Mouse (Mus musculus) naive thymus-derived CD4-positive, alpha-beta T cell, adult 5 months (primary cell): ENCODE results near the gene Card14. TPM values are rescaled to one million over a fixed set of nuclear protein-coding genes. Genes with fewer than 3 reads are reported as not detected.

Experiments used
- polyA plus RNA-seq: library from polyadenylated mRNA; unstranded; fragments of 100-300 nt; shearing (Covaris generic); gene quantifications from one replicate; pipeline ENCODE4 v1.2.1, GENCODE M21; 2017

Gene Card14
- not detected for polyA plus RNA-seq

GRCm38 (mm10) chr11:119307658-119307867 is at the start of gene Card14:
Gene Card14, plus strand, starts transcription at chr11:119307768.

GRCm38 (mm10) chr11:119267768-119268556 is 39.6 kb upstream of the Card14 start, which contains the start of gene Gaa:
Gene Gaa, plus strand, starts transcription at chr11:119267887.

DNA sequence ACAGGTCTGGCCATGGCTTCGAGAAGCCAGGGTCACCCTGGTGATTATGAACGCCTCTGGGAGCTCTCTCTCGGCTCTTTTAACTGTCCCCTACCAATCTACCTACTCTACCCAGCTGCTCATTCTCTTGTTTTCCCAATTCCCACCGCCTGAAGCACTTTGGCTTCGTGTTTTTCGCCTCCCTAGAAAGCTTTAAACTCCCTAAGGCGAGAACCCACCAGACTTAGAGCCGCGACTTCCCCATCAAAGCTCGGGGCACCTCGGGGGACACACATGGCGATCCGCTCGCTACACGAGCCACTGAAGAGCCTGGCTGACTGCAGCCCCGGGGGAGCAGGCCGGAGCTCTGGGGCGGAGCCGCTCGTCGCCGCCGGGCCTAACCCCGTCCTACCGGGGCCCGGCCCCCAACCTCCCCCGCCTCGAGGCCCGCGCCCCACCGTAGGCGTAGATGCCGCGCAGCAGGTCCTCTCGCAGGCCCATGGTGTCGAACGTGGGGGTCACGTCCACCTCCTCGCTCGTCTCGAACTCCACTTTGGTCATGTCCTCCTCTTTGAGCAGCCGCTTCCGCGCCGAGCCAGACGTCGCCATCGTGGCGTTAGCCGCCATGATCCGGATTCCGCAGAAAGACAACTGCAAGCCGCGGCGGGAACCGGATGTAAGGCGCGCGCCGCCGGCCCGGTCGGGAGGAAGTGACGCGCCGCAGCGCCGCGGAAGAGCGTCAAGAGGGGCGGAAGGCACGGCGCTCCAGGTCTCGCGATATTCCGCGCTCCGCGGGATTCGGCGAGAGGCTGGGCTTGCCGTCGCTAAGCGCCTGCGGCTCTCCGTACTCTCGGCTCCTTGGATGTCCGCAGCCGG is 8.0 kb upstream of the Card14 start, which contains the start of gene Eif4a3:
Eif4a3 (minus strand) TSS at position 699 of the 855 bp plus-strand sequence.

DNA sequence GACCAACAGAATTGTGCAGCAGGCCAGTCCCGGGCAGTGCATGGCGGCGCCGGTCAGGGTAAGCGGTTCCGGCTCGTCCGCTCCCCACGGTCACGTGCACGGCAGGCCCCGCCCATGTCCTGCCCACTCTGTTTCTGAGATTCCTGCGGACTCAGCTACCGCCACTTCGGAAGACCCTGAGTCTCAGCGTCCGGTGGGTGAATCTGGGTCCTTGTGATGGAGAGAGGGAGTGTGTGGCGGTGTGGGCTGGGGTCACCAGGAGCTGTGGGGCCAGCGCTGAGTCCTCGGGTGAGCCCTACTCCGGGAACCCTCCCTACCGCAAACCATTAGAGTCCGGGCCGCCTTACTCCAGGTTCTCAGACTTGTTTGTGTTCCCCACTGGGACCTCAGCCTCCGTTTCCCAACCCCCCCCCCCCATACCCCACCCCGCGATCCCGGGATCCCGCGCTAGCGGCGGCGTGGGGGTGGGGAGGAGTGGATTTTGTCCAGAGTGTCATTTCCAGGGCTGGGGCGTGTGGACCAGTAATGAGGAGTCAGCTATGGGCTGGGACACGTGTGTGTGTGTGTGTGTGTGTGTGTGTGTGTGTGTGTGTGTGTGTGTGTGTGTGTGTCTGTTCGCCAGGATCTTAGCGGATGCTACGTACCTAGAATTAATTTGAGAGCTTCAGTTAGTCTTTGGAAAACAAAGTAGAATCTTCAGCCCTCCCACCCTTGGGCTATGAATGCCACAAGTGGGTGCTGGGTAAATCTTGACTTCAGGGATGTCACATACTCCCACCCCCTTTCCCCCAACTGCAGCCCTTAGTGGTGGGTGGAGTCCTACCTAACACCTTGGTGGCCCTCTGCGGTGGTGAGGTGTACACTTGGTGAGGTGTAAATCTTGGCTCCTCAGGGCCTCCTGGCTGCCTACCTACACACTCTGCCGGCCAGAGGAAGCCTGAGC is 48.1 kb downstream of the Card14 start, which contains the start of the genes Sgsh and Slc26a11:
Sgsh (minus strand) TSS at position 94 of the 943 bp plus-strand sequence.
Slc26a11 (plus strand) TSS at position 115 of the 943 bp plus-strand sequence.

DNA sequence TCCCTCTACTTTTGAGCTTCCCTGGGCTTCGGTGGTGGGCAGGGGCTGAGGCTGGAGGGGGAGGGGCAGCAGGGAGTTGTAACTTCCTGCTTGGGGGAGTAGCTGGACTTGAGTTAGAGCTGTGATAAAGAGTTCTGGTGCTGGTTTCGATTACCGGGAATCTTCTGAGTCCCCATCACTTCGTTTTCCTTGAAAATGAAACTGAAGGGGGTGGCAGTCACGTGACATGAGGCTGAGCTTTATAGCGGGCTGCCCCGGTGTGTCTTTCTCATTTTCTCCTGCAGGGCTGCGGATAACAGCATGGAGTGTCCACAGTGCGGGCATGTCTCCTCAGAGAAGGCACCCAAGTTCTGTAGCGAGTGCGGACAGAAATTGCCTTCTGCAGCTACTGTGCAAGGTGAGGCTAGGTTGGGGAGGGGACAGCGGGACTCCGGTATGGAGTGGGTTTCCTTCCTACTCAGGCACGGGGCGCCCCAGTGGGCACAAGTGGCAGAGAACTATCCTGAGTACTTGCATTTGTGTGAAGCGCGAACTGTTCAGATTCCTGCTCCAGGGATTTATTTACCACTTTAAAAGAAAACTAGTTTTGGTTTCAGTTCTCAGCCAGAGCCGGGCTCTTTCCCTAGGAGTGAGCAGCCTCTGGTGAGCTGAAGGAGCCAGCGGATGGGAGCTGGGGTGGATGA is 85.4 kb downstream of the Card14 start, which contains the start of gene Rnf213:
Rnf213 (plus strand) TSS at position 301 of the 683 bp plus-strand sequence.

Other genes with a start within 250 kb of the Card14 start
- gene Cbx4, start 221.5 kb upstream of the Card14 start, polyA plus RNA-seq, result 110 TPM
- gene Tbc1d16, start 79.3 kb upstream of the Card14 start, polyA plus RNA-seq, result 0.58 TPM
- gene Ccdc40, start 79.2 kb upstream of the Card14 start, polyA plus RNA-seq, result 0.87 TPM
- gene Gaa, start 39.9 kb upstream of the Card14 start, polyA plus RNA-seq, result 28.3 TPM
- 300 TPM for gene Eif4a3, start 7.7 kb upstream of the Card14 start, polyA plus RNA-seq
- 8.1 TPM for gene Sgsh, start 47.8 kb downstream of the Card14 start, polyA plus RNA-seq
- 33.0 TPM for gene Slc26a11, start 47.8 kb downstream of the Card14 start, polyA plus RNA-seq
- gene Rnf213, start 85.3 kb downstream of the Card14 start, polyA plus RNA-seq, result 13.9 TPM
- 22.0 TPM for gene Endov, start 183.6 kb downstream of the Card14 start, polyA plus RNA-seq
- gene Nptx1, start 240.0 kb downstream of the Card14 start, polyA plus RNA-seq, result 0.12 TPM